Mouse (Mus musculus) left cerebral cortex, postnatal 36 days (tissue): ENCODE measurements around the gene Acbd7. TPM values are rescaled to one million over a fixed set of nuclear protein-coding genes. Genes with fewer than 3 reads are reported as not detected.

ENCODE experiments used
- DNase-seq, 2 experiments: peaks; one replicate each; pipeline ENCODE4 v3.0.0; 2021 to 2022; ENCODE audit warnings: low spot score in 2 of 2, mixed read lengths in 1 of 2
- intact Hi-C: fragments of 180-260 bp; cut with DNase I; formaldehyde crosslinking; loops from one replicate; pipeline ENCODE4 v1.15.1; 2025
- total RNA-seq, 2 experiments: library from RNA; stranded (reverse); gene quantifications; 2 replicates each; pipeline ENCODE4 v1.2.3; 2021

Acbd7 gene
- total RNA-seq, 2 experiments from 2014 or later: 1.8 TPM; not detected in 1

DNA sequence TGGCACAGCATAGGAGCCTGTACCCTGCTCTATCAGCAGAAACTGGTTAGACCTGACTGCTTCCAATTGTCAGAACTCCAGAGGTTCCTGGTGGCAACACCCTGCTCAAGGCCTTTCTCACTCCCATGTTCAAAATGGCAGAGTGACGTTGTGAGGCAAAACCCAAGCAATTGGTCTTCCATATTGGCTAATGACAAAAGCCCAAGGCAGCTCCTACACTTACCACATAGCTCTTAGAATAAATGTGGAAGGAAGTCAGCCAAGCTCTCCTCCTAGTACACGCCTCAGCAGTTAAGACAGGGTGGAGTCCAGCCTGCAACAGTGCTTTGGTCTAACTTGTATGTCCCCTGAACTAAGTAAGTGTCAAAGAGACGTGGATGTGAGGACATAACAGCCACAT lies 21.9 kb downstream of the Acbd7 start:
- intact Hi-C loops: no loop called here
- no peak for DNase-seq

DNA sequence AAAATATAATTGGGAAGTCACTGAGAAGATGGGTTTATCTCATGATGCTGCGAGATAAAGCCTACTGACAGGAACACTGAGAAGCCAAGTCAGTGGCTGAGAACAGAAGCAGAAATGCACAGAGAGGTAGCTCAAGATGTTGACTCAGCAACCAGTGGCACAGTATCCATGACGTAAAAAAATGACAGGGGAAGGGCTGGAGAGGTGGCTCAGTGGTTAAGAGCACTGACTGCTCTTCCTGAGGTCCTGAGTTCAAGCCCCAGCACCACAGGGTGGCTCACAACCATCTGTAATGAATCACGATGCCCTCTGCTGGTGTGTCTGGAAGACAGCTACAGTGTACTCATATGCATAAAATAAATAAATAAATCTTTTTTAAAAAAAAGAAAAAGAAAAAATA lies 25.1 kb downstream of the Acbd7 start:
- DNase-seq: no peak
- intact Hi-C loops: loop anchor here (5.0 kb wide), 1 partner anchor 46 kb away; no protein-coding TSS in a partner anchor

DNA sequence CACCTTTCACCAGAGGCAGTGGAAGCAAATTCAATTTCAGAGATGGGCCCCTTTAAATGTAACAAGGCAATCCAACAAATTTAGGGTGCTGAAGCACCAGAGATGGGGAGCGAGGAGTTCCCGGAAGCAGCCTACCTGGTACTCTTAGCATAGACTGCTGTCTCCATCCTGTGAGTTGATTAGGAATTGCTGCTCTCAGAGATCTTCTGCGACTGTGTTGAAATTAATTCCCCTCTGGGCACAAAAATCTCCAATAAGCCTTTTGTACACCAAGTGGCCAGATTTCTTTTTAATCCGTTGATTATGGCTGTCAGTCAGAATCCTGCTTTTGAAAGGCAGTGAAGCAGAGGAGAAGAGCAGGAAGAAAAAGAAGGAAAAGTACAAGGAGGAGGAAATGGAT lies 29.2 kb downstream of the Acbd7 start:
- intact Hi-C loops: no loop called here
- no peak for DNase-seq

DNA sequence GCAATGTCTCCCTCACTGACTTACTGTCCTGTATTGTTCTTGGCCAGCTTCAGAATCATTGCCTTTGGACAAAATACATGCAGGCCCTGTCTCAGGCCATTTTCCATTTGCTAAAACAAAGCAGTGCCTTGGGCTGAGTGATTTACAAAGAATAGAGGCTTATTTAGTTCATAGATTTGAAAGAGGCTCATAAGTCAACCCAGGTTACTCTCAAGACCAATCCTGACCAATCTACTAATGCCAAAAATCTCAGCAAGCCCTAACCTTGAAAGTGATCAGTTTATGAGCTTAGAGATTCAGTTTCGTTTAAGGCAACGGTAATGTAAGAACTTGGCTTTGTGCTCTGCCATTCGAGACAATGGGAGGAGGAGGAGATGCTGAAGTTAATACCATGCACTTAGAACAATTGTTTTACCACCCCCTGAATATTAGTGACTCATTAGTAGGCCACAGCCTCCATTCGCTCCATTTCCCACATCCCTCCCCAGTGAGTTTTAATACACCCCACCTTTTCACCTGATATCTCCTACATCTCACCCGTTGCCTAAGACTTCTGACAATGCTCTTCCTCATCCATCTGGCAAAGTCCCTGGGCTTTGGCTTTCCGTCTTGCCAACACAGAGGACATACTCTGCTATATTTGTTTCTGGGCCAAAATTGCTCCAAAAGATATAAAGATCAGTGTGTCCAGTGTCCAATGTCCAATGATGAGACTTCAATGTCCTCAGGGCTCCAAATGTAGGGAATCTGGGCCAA lies 51.3 kb downstream of the Acbd7 start:
- DNase-seq: no peak
- intact Hi-C loops: no loop called here

Other genes starting within 250 kb of the Acbd7 start
- gene Fam171a1, start 221.9 kb upstream of the Acbd7 start, total RNA-seq: 10 to 100 TPM; 63.3 to 75.6 TPM
- gene Nmt2, start 52.0 kb upstream of the Acbd7 start, total RNA-seq: 10 to 100 TPM; 83.6 to 97.7 TPM
- 1 to 10 TPM; 7.9 to 8.6 TPM for gene Rpp38, start 3.5 kb upstream of the Acbd7 start, total RNA-seq
- not detected for gene Olah, start 61.0 kb downstream of the Acbd7 start, total RNA-seq
- 1 to 10 TPM; 2.1 to 2.3 TPM for gene Meig1, start 86.5 kb downstream of the Acbd7 start, total RNA-seq
- 10 to 100 TPM in 1 of 2 experiments, 1 to 10 TPM in 1; 8.8 to 15.5 TPM for gene Dclre1c, start 88.0 kb downstream of the Acbd7 start, total RNA-seq
- gene Suv39h2, start 138.9 kb downstream of the Acbd7 start, total RNA-seq: 1 to 10 TPM; 3.2 to 4.4 TPM
- 1 to 10 TPM; 3.4 to 5.4 TPM for gene Gm45902, start 176.6 kb downstream of the Acbd7 start, total RNA-seq
- gene Hspa14, start 176.6 kb downstream of the Acbd7 start, total RNA-seq: 10 to 100 TPM; 41.4 to 48.2 TPM
- 1 to 10 TPM; 1.2 to 1.6 TPM for gene Cdnf, start 176.9 kb downstream of the Acbd7 start, total RNA-seq
- 10 to 100 TPM in 1 of 2 experiments, 1 to 10 TPM in 1; 6.4 to 11.9 TPM for gene Fam107b, start 234.3 kb downstream of the Acbd7 start, total RNA-seq